Mouse (Mus musculus) stomach, postnatal 0 days (tissue): ENCODE data around the gene Cfap126. TPM values are rescaled to one million over a fixed set of nuclear protein-coding genes. Genes with fewer than 3 reads are reported as not detected.
"Not testable (repeated sequence)": the region's sequence is repeated elsewhere in the genome, so short reads cannot be mapped to it uniquely, and the experiment has no call there.

Experiments
- ATAC-seq: fragments of 200-750 bp; cut with Nextera tagmentation; 2 replicates; pipeline ENCODE4 v1.8.0; 2017; ENCODE audit not compliant: low FRiP score, low TSS enrichment
- DNase-seq: peaks from one replicate; pipeline ENCODE4 v3.0.0-alpha.2; 2016; ENCODE audit warnings: low spot score
- H3K27ac ChIP-seq: fragments of 300-500 bp; sonication (generic); replicated peaks from 2 replicates; pipeline ENCODE4 v1.5.1; 2014; ENCODE audit warnings: mild to moderate bottlenecking, control low read depth
- H3K27me3 ChIP-seq: fragments of 300-500 bp; sonication (generic); 2 replicates; pipeline ENCODE4 v1.6.1; 2014; ENCODE audit warnings: low read length; ENCODE audit not compliant: control insufficient read depth, insufficient read depth
- H3K36me3 ChIP-seq: fragments of 300-500 bp; sonication (generic); 2 replicates; pipeline ENCODE4 v1.6.1; 2014; ENCODE audit warnings: low read length, mixed read lengths; ENCODE audit not compliant: control insufficient read depth, insufficient read depth
- H3K4me1 ChIP-seq: fragments of 300-500 bp; sonication (generic); replicated peaks from 2 replicates; pipeline ENCODE4 v1.6.1; 2014; ENCODE audit warnings: antibody characterized with exemption; ENCODE audit not compliant: control insufficient read depth, insufficient read depth
- H3K4me2 ChIP-seq: fragments of 300-500 bp; sonication (generic); replicated peaks from 2 replicates; pipeline ENCODE4 v1.6.1; 2014; ENCODE audit warnings: low read depth, mild to moderate bottlenecking, control low read depth, moderate library complexity
- H3K4me3 ChIP-seq: fragments of 300-500 bp; sonication (generic); 2 replicates; pipeline ENCODE4 v1.5.1; 2014; ENCODE audit warnings: low read depth, low read length, control low read depth
- H3K9ac ChIP-seq: fragments of 300-500 bp; sonication (generic); 2 replicates; pipeline ENCODE4 v1.6.1; 2014; ENCODE audit warnings: mild to moderate bottlenecking, low read length, control low read depth, mixed read lengths
- H3K9me3 ChIP-seq: fragments of 300-500 bp; sonication (generic); 2 replicates; pipeline ENCODE4 v1.6.1; 2016; ENCODE audit warnings: low read length; ENCODE audit not compliant: control insufficient read depth
- CTCF ChIP-seq: IDR thresholded peaks from 2 replicates; pipeline ENCODE4 v1.5.1; 2016; ENCODE audit warnings: antibody characterized with exemption, low read depth, mild to moderate bottlenecking, moderate library complexity
- EP300 ChIP-seq: optimal IDR thresholded peaks from 2 replicates; pipeline ENCODE3; 2016; ENCODE audit warnings: antibody characterized with exemption
- WGBS: fragments of 180-500 bp; shearing (Covaris S2); extraction: QIAGEN DNeasy Blood & Tissue Kit; methylation state at CpG from one replicate; pipeline ENCODE4 v1.1.7; 2014; 5-methylcytosine and 5-hydroxymethylcytosine counted together
- polyA plus RNA-seq: library from polyadenylated mRNA; unstranded; fragments of >200 nt; fragmentation: Nextera tagmentation; extraction: Ambion mirVana; gene quantifications from 2 replicates; pipeline ENCODE4 v1.2.1, GENCODE M21; 2015

Cfap126 gene
- polyA plus RNA-seq, 1 experiment from 2014 or later = 3.7 TPM

- not testable (repeated sequence) for H3K36me3 ChIP-seq, DNase-seq, H3K9ac ChIP-seq, H3K4me3 ChIP-seq, H3K9me3 ChIP-seq, H3K27me3 ChIP-seq, H3K27ac ChIP-seq, H3K4me2 ChIP-seq, H3K4me1 ChIP-seq
- WGBS = 35% methylated on average over 7 of the region's 17 CpGs
- peak; percentile 20 for ATAC-seq
Observed at GRCm38 (mm10) chr1:171081512-171082231, 32.0 kb upstream of the Cfap126 start.

- no peaks in the 10 kb centered on the region for H3K9me3 ChIP-seq
- no peaks in the 10 kb centered on the region for H3K27me3 ChIP-seq
- H3K4me1 ChIP-seq = no peaks in the 10 kb centered on the region
- H3K9ac ChIP-seq = no peak overlapping the region
- no peak for DNase-seq
- peak overlapping the region; percentile 30 for H3K4me3 ChIP-seq
- peak overlapping the region; percentile 57 for H3K4me2 ChIP-seq
- ATAC-seq = no peak
- TF ChIP-seq CTCF (no peak), EP300 (no peak)
- H3K27ac ChIP-seq = no peak overlapping the region
- WGBS = under 1% methylated on average over 26 of the region's 26 CpGs
- no peaks in the 10 kb centered on the region for H3K36me3 ChIP-seq
Observed at GRCm38 (mm10) chr1:171085718-171086117, 28.0 kb upstream of the Cfap126 start.

GRCm38 (mm10) chr1:171088237-171088869, 25.4 kb upstream of the Cfap126 start:
- not testable (repeated sequence) for H3K36me3 ChIP-seq, H3K27me3 ChIP-seq, H3K4me2 ChIP-seq, H3K4me1 ChIP-seq, ATAC-seq, H3K9me3 ChIP-seq, H3K9ac ChIP-seq, H3K27ac ChIP-seq, H3K4me3 ChIP-seq
- peak; percentile 32 for DNase-seq
- WGBS = 2% methylated on average over 10 of the region's 10 CpGs

- Histone ChIP-seq H3K36me3 (no peaks in the 10 kb centered on the region), H3K4me1 (no peaks in the 10 kb centered on the region), H3K4me2 (no peak overlapping the region), H3K9me3 (no peaks in the 10 kb centered on the region), H3K27ac (no peak overlapping the region), H3K27me3 (no peaks in the 10 kb centered on the region), H3K4me3 (no peak overlapping the region), H3K9ac (no peak overlapping the region)
- DNase-seq = no peak
- 87% methylated on average over 1 of the region's 1 CpGs for WGBS
- no peak for TF ChIP-seq CTCF
- no peak for TF ChIP-seq EP300
- ATAC-seq = no peak
Observed at GRCm38 (mm10) chr1:171089891-171090290, 23.8 kb upstream of the Cfap126 start.

GRCm38 (mm10) chr1:171090761-171091160, 23.0 kb upstream of the Cfap126 start:
- no peak overlapping the region for H3K4me2 ChIP-seq
- H3K27ac ChIP-seq = no peak overlapping the region
- H3K9me3 ChIP-seq = no peaks in the 10 kb centered on the region
- 49% methylated on average over 2 of the region's 2 CpGs for WGBS
- no peaks in the 10 kb centered on the region for H3K36me3 ChIP-seq
- no peak for TF ChIP-seq EP300
- no peak for TF ChIP-seq CTCF
- no peak overlapping the region for H3K4me3 ChIP-seq
- ATAC-seq = no peak
- no peak overlapping the region for H3K9ac ChIP-seq
- no peak for DNase-seq
- no peaks in the 10 kb centered on the region for H3K27me3 ChIP-seq
- H3K4me1 ChIP-seq = no peaks in the 10 kb centered on the region

- 58% methylated on average over 4 of the region's 4 CpGs for WGBS
- Histone ChIP-seq H3K4me1 (no peaks in the 10 kb centered on the region), H3K27ac (no peak overlapping the region), H3K27me3 (no peaks in the 10 kb centered on the region), H3K4me2 (no peak overlapping the region), H3K9me3 (no peaks in the 10 kb centered on the region), H3K36me3 (no peaks in the 10 kb centered on the region), H3K9ac (no peak overlapping the region), H3K4me3 (no peak overlapping the region)
- ATAC-seq = no peak
- no peak for TF ChIP-seq CTCF
- TF ChIP-seq EP300 = no peak
- no peak for DNase-seq
Observed at GRCm38 (mm10) chr1:171094424-171094823, 19.3 kb upstream of the Cfap126 start.
